Mouse (Mus musculus): ENCODE results near the gene Hoxa1. TPM values are rescaled to one million over a fixed set of nuclear protein-coding genes. Genes with fewer than 3 reads are reported as not detected.

Hoxa1 gene
- not detected for polyA plus RNA-seq (2017; shearing (Covaris generic))

GRCm38 (mm10) chr6:52158276-52159051, at the start of gene Hoxa1:
TSS of gene Hoxa1 (minus strand) at chr6:52158317.
- ATAC-seq, result peak; percentile 81

DNA sequence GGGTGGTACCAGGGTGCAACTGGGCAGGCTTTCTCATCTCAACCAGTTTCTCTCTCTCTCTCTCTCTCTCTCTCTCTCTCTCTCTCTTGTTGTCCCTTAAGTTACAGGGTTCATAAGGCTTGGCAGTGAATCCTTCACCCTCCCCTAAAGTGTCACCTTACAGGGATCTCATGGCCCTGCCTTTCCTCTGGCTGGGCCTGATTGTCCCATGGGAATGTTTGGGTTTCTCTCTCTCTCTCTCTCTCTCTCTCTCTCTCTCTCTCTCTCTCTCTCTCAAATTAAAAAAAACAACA, 49.5 kb upstream of the Hoxa1 start:
- no peak for ATAC-seq

DNA sequence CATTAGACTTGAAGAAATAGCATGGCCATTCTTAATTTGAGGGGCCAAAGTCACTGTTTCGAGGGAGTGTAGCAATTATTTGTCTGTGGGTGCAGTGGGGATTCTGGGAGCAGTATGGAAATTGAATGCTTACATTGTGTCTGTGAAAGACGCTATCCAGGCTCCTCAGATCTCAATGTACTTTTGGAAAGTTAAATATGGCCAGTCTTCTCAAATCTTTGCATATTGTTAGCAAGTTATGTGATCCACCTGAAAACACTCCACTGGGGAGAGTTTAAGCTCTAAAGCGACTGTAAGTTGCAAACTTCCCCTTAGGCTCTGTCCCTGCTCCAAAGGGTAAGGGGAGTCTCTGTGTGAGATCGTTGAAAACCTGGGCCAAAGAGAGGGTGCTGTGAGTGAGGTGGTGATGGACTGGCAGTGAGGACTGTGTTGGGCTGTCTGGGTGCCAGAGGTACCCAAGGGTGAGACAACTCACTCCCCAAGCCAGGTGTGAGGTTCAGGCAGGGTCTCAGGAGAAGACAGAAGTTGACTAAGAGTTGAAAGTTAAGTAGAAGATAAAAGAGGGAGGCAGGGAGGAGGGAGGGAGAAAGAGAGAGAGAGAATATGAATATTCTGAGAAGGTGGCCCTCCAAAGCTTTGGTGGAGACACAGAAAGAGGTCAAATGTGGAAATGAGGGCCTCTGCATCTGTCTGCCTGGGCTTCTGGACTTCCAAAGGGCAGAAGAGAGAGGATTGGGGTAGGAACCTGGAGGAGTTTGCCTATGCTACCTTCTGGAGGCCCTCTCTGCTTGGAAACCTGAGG, 49.0 kb upstream of the Hoxa1 start:
- ATAC-seq, result no peak

- no peak for ATAC-seq
Observed at GRCm38 (mm10) chr6:52205638-52206621, 47.8 kb upstream of the Hoxa1 start.

DNA sequence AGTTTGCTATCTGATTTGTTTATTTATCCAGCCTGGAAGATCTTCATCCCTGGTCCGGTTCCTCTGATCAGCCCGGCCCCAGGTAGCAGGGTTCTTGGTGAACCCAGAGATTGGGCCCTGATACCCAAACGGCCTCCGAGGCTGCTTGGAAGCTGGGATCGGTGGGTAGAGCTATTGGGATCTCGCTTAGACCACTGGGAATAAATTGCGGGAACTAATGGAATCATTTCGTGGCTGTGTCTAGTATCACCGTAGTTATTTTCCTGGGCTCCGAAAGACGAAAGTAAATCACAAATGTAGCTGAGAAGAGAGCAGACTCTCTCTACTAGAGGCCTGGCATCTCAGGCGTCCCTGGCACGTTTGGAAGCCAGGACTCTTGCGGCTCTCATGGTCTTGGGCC, 47.1 kb upstream of the Hoxa1 start:
- no peak for ATAC-seq

GRCm38 (mm10) chr6:52204050-52204752, 46.1 kb upstream of the Hoxa1 start, which contains the start of gene Hoxa5:
TSS of gene Hoxa5 (minus strand) at chr6:52204587.
- no peak for ATAC-seq

DNA sequence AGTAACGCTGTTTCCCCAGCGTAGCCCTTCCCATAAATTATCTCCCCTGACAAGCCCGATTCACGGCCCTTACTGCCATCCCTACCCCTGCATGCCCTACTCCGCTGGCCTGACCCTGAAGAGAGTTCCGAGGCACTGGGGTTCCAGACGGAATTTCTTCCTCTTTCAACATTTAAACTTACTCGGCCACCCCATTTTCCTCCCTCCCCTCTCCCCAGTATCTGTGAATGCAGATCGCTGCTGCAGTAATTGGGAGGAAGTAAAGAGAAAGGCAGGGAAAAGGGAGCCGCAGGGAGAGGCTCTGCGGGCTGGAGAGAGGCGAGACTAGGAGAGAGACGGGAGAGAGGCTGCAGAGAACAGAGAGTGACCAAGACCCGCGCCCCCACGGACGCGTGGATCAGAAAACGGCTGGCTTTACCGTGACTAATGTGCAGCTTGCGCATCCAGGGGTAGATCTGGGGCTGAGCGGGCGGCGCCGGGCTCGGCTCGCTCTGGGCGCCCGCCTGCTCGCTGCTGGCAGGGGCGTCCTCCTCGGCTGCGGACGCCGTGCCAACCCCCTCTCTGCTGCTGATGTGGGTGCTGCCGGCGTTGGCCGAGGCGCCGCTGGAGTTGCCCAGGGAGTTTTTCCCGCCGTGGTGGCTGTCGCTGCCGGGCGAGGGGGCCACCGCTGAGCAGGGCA, 45.4 kb upstream of the Hoxa1 start:
- no peak for ATAC-seq

GRCm38 (mm10) chr6:52203121-52203370, 44.9 kb upstream of the Hoxa1 start:
- no peak for ATAC-seq

DNA sequence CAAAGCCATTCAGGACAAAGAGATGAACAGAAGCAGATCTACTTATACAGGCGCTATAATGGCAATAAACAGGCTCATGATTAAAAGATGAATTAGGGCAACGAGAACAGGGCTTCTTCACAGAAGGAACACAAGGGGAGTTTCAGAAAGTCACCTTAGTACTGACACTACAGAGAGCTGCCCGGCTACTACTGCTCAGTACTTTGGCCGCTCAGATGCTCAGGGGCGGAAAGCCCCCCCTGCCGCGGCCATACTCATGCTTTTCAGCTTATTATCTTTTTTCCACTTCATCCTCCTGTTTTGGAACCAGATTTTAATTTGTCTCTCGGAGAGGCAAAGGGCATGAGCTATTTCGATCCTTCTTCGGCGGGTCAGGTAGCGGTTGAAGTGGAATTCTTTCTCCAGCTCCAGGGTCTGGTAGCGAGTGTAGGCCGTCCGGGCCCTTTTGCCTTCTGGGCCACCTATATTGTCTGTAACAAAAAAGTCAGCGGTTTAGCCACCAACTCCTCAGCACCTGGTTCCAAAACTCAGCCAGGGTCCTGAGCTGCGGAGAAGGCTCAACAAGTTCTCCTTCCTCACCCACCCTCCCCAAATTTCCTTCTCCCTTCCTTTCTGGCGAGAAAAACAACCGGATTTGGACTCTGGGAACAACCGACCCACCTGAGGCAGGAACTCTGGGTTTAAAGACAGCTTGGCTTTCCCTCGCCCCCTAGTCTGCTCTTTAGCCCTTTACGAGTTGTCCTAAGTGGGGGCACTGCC, 44.4 kb upstream of the Hoxa1 start:
- ATAC-seq, result no peak

DNA sequence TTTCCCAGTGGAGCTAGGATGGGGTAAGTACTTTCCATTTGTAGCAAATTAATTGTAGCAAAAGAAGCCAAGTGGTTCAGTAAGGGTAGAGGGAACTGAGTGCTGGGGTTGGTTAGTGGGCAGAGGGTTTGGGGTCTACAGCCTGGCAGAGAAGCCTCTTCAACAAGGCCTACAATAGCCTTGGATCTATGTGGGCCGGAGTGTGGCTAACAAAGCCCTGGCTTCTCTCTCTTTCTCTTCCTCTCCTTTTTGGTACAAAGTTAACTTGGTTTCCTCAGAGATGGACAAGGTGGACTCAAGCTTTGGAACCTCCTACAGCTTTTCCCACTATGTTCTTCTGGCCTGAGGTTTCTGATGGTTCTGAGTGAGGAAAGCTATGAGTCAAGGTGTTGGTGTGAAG, 43.2 kb upstream of the Hoxa1 start:
- no peak for ATAC-seq

DNA sequence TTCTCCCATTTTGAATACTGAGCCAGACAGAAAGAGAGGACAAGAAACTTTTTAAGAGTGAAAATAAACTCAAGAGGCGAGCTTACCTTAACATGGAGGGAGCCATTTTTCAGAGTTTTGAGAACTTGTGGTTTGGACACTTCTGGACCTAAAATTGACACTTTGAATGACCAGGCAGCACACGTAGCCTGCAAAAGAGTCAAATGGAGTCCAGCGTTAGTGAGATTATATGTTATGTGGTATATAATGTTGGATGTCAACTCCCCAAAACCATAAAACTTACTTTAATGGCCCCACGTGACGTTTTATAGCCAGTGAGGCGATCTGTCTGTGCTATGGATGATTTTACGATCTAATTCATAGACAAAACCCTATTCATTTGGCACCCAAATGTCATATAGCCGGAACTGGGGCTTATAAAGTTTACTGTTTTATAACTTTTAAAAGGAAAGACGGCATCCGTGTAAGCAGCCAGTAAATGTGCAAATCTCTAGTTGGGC, 42.7 kb upstream of the Hoxa1 start:
- no peak for ATAC-seq

GRCm38 (mm10) chr6:52200073-52200750, 42.1 kb upstream of the Hoxa1 start:
- ATAC-seq, result no peak

- ATAC-seq, result no peak
Observed at GRCm38 (mm10) chr6:52197271-52197670, 39.2 kb upstream of the Hoxa1 start.

GRCm38 (mm10) chr6:52196811-52197210, 38.7 kb upstream of the Hoxa1 start:
- no peak for ATAC-seq

GRCm38 (mm10) chr6:52194690-52195089, 36.6 kb upstream of the Hoxa1 start:
- no peak for ATAC-seq

- ATAC-seq, result peak; percentile 90
Observed at GRCm38 (mm10) chr6:52191860-52192550, 33.9 kb upstream of the Hoxa1 start.

- ATAC-seq, result peak; percentile 20
Observed at GRCm38 (mm10) chr6:52190906-52191810, 33.0 kb upstream of the Hoxa1 start, which contains the start of gene Hoxa4. TSS of gene Hoxa4 (minus strand) at chr6:52191753.

DNA sequence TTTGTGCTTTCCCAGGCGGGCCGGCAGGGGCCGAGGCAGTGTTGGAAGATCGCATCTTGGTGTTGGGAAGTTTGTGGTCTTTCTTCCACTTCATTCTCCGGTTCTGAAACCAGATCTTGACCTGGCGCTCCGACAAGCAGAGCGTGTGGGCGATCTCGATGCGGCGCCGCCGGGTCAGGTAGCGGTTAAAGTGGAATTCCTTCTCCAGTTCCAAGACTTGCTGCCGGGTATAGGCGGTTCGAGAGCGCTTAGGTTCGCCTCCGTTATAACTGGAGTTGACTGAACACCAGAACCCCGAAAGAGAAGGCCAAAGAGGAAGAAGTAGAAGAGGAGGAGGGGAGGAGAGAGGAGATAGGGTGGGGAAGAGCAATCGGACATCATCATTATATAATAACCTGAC, 32.3 kb upstream of the Hoxa1 start:
- ATAC-seq, result no peak

GRCm38 (mm10) chr6:52189909-52190308, 31.8 kb upstream of the Hoxa1 start:
- ATAC-seq, result no peak
